Mouse (Mus musculus): ENCODE measurements around the gene Nf1. TPM values are rescaled to one million over a fixed set of nuclear protein-coding genes. Genes with fewer than 3 reads are reported as not detected.

The Nf1 gene
- polyA plus RNA-seq, 1 experiment from 2014 or later, result 7.9 TPM

DNA sequence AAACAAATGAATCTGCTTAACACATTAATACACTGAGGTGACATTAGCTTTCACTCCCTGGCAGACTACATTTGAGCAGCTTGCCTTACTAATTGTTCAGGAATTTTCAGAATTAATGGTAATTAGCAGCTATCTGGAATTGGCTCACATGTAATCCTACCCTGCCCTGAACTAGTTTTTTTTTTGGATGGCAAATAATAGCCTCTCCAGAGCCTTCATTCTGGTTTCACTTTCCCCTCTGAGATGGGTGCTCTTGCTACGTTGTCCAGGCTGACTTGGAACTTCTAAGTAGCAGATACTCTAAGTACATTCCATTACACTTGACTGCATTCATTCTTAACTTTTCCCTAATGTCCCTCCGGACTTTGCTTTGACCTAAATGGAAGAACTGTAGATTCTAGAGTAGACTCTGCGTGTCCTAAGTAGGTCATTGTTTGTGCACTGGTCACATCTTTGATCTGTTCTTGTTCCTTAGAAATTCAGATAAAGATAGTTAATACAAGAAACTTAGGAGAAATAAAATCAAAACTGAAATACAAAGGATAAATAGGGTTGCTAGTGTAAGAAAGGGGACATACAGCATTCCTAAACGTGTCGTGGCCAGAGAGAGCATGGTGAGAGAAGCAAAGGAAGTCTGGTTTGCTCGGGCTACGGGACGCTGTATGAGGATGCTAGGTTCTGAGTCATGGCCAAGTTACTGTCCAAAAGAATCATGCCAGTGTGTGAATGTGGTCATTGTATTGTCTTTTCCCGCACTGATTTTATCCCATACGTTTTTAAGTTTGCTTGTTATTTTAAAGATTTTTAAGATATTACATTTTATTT lies 155.7 kb downstream of the Nf1 start:
- H3K4me1 ChIP-seq, result no peaks in the 10 kb centered on the region
- no peak overlapping the region for H3K9ac ChIP-seq
- WGBS, result 84% methylated on average over 10 of the region's 10 CpGs
- H3K4me3 ChIP-seq, result no peak overlapping the region
- ATAC-seq (ENCODE audit: low FRiP score, low read depth), result no peak
- H3K4me2 ChIP-seq (replicated peaks), result no peak overlapping the region
- no peak overlapping the region for H3K27ac ChIP-seq
- H3K9me3 ChIP-seq, result no peaks in the 10 kb centered on the region
- H3K27me3 ChIP-seq, result no peaks in the 10 kb centered on the region
- peaks cover 11% of the 10 kb centered on the region for H3K36me3 ChIP-seq

DNA sequence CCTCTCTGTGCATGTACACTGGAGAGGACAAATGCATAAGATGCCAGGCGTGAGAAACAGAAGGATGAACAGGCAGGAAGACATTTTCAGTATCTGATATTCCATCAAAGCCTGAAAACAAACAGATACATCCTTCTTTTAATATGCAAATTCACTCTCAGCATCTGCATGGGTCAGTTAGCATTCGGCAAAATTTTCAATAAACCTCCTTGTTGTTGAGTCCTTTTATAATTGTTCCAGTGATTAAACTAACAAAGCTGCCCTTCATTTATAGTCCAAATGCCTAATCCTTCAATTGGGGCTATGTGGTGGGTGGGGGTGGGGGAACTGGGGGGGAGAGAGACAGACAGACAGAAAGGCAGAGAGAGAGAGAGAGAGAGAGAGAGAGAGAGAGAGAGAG lies 163.4 kb downstream of the Nf1 start:
- no peak overlapping the region for H3K4me3 ChIP-seq
- H3K9ac ChIP-seq, result no peak overlapping the region
- no peaks in the 10 kb centered on the region for H3K36me3 ChIP-seq
- 77% methylated on average over 2 of the region's 2 CpGs for WGBS
- H3K4me1 ChIP-seq, result no peaks in the 10 kb centered on the region
- H3K4me2 ChIP-seq (replicated peaks), result no peak overlapping the region
- H3K9me3 ChIP-seq, result no peaks in the 10 kb centered on the region
- ATAC-seq (ENCODE audit: low FRiP score, low read depth), result no peak
- no peak overlapping the region for H3K27ac ChIP-seq
- H3K27me3 ChIP-seq, result no peaks in the 10 kb centered on the region

DNA sequence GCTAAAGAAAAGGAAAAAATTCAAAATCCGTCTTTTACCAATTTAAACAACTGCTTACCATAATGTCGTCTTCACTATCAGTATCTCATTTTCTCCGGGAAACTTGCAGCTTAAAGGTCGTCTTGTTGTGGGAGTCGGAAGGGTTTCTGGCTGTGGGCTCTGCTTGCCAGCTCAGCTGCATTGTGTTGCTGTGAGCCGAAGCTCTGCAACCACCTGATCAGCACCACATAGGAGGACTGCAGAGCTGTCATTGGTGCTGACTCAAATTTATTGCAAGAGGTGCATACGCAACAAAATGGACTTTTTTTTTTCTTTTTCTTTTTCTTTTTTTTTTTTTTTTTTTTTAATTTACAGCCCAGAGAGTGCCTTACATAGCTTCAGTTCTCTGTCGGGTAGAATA lies 164.4 kb downstream of the Nf1 start, which contains the start of gene Omg:
Gene Omg, minus strand, starts transcription at position 240 of the 400 bp plus-strand sequence.
- Histone ChIP-seq H3K4me3 (no peak within 1 kb of the TSS), H3K27ac (no peak within 1 kb of the TSS), H3K36me3 (no peaks in the 10 kb centered on the region), H3K9ac (no peak within 1 kb of the TSS), H3K27me3 (no peaks in the 10 kb centered on the region), H3K4me1 (no peaks in the 10 kb centered on the region), H3K9me3 (no peaks in the 10 kb centered on the region), H3K4me2 (replicated peaks) (no peak within 1 kb of the TSS)
- ATAC-seq (ENCODE audit: low FRiP score, low read depth), result no peak
- 57% methylated on average over 8 of the region's 8 CpGs for WGBS

DNA sequence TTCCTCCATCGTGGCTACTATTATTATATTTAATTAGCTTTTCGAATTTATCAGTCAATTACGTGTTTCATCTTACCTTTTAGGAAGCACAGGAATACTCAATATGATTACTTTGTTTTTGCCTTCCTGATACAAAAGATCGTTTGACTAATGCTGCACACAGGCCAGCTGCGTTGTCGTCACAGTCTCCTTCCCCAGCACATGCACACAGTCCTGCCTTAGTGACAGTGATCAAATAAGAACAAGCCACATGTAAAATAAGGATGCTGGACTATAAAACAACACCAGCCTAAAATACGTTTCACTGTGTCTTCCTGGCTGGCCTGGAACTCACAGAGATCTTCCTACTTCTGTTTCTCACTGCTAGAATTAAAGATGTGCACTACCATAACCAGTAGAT lies 165.0 kb downstream of the Nf1 start:
- Histone ChIP-seq H3K9me3 (no peaks in the 10 kb centered on the region), H3K27ac (no peak overlapping the region), H3K4me1 (no peaks in the 10 kb centered on the region), H3K4me2 (replicated peaks) (no peak overlapping the region), H3K27me3 (no peaks in the 10 kb centered on the region), H3K36me3 (no peaks in the 10 kb centered on the region), H3K4me3 (no peak overlapping the region), H3K9ac (no peak overlapping the region)
- WGBS, result 84% methylated on average over 7 of the region's 7 CpGs
- no peak for ATAC-seq (ENCODE audit: low FRiP score, low read depth)

DNA sequence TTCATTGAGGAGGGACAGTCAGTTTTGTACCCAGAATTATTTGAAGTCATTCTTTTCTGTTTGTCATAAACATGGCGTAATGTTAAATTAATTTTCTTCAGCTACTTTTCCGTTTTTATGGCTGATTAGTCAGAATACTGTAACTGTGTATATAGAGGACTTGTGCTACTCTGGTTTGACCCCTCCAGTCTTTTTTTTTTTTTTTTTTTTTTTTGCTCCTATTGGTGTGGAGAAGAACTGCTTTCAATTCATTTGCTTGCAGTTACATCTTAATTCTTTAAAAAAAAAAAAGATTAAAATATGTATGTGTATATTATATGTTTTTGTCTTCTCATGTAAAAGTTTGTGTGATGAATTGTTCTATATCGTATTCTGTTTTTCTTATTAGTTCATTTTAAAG lies 172.5 kb downstream of the Nf1 start:
- Histone ChIP-seq H3K27ac (no peak overlapping the region), H3K9me3 (no peaks in the 10 kb centered on the region)
- 94% methylated on average over 3 of the region's 3 CpGs for WGBS

DNA sequence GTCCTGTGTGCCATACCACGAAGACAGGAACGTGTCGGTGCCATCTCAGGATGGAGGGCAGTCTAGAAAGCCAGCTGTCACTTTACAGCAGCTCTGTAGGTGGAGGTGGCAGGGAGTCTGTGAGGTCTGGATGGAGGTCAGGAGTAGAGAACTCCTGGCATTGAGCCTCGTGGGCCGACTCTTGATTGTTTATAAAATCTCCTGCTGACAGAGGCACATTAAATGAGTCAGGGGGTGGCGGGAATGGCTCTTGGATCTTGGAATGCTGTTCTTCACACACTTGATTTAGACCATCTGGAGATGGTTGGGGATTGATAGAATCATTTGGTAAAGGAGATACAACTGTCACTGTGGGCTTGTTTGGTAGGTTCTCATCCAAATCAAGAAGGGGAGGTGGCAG lies 175.8 kb downstream of the Nf1 start:
- Histone ChIP-seq H3K9me3 (no peaks in the 10 kb centered on the region), H3K36me3 (no peaks in the 10 kb centered on the region), H3K9ac (no peak overlapping the region), H3K4me1 (no peaks in the 10 kb centered on the region), H3K27me3 (no peaks in the 10 kb centered on the region), H3K27ac (no peak overlapping the region), H3K4me3 (no peak overlapping the region), H3K4me2 (replicated peaks) (no peak overlapping the region)
- ATAC-seq (ENCODE audit: low FRiP score, low read depth), result no peak
- WGBS, result 68% methylated on average over 6 of the region's 6 CpGs

More for the DNA sequence above, 172.5 kb downstream of the Nf1 start:
- no peak overlapping the region for H3K4me3 ChIP-seq
- no peaks in the 10 kb centered on the region for H3K27me3 ChIP-seq
- H3K4me2 ChIP-seq (replicated peaks), result no peak overlapping the region
- no peaks in the 10 kb centered on the region for H3K36me3 ChIP-seq
- no peak for ATAC-seq (ENCODE audit: low FRiP score, low read depth)
- H3K9ac ChIP-seq, result no peak overlapping the region
- H3K4me1 ChIP-seq, result no peaks in the 10 kb centered on the region

DNA sequence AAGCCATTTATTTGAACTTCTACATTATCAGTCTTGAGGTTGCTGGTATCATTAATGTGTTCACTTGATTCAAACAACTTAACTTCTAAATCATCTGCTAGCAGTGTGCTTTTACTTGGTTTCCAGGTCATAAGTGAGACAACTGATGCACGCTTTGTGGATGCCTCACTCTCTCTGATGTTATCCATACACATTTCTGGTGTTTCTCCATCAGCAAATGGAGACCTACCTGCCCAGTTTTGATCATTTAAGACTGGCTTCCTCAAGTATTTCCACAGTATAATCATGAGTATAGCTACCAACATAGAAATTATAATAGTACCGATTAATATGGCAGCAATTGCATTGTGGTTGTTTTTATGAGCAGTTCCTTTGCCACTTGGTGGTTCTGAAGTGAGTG lies 176.3 kb downstream of the Nf1 start:
- Histone ChIP-seq H3K27me3 (no peaks in the 10 kb centered on the region), H3K9me3 (no peaks in the 10 kb centered on the region), H3K4me2 (replicated peaks) (no peak overlapping the region), H3K4me1 (no peaks in the 10 kb centered on the region), H3K4me3 (no peak overlapping the region), H3K27ac (no peak overlapping the region), H3K9ac (no peak overlapping the region), H3K36me3 (no peaks in the 10 kb centered on the region)
- no peak for ATAC-seq (ENCODE audit: low FRiP score, low read depth)
- 96% methylated on average over 2 of the region's 2 CpGs for WGBS

DNA sequence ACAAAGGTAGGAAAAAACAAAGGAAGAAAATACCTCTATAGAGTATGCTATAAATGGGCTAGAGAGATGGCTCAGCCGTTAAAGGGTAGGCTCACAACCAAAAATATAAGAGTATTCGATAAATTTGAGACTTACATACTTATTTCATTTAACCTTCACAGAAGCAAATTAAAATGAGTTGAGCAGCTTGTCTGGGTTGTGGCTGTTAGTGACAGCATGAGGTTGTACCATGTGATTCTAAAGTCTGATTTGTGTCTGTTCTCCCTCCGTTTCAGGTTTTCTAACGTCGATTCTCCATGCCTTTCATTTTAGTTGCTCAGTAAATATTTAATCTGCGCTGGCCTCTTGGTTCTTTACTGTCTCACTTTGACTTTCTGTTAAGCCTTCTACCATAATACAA lies 179.8 kb downstream of the Nf1 start:
- Histone ChIP-seq H3K27me3 (no peaks in the 10 kb centered on the region), H3K36me3 (peaks cover 4% of the 10 kb centered on the region; the same call in 1 of the 2 replicates), H3K9ac (no peak overlapping the region), H3K9me3 (no peaks in the 10 kb centered on the region), H3K27ac (no peak overlapping the region), H3K4me3 (no peak overlapping the region), H3K4me2 (replicated peaks) (no peak overlapping the region), H3K4me1 (no peaks in the 10 kb centered on the region)
- ATAC-seq (ENCODE audit: low FRiP score, low read depth), result no peak
- 88% methylated on average over 6 of the region's 6 CpGs for WGBS

DNA sequence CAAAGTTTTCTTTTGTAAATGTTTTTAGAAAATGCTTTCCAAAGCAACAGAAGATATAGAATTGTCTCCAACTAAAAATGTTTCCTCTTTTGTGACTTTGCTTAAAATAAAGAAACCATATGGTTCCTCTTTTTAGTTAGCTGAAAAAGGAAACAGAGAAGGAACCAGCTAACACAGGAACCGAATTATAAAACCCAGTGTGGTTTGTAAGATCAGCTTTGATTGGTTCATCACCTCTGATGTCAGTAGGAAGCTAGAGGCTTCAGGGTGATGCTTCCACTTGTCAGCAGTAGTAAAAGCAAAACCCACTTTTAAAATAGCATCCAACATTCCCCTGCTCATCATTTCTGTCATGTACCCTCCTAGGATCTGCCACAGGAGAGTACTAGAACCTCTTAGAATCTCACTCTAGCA lies 180.4 kb downstream of the Nf1 start:
- WGBS, result 75% methylated on average over 1 of the region's 1 CpGs
- H3K27me3 ChIP-seq, result no peaks in the 10 kb centered on the region
- no peak for ATAC-seq (ENCODE audit: low FRiP score, low read depth)
- H3K36me3 ChIP-seq, result peaks cover 5% of the 10 kb centered on the region; the same call in 1 of the 2 replicates
- no peak overlapping the region for H3K9ac ChIP-seq
- no peak overlapping the region for H3K27ac ChIP-seq
- H3K4me3 ChIP-seq, result no peak overlapping the region
- H3K4me2 ChIP-seq (replicated peaks), result no peak overlapping the region
- H3K9me3 ChIP-seq, result no peaks in the 10 kb centered on the region
- H3K4me1 ChIP-seq, result no peaks in the 10 kb centered on the region

DNA sequence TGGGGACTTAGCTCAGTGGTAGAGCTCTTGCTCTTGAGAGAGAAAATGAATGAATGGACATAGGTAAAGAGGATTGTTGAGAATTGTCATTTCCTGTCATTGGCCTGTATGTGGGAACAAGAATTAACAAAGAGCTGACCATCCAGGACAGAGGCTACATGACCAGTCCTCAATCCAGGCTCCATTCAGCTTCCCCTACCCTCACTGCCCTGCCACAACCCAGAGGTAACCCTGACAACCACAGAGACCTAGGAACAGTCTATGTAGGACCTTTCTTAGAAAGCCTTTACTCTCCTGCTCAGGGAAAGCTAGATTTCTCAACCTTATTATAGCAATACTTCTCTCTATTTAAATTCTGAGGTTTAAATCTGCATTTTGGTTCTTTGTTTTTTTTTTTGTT lies 181.3 kb downstream of the Nf1 start:
- H3K27me3 ChIP-seq, result no peaks in the 10 kb centered on the region
- H3K27ac ChIP-seq, result no peak overlapping the region
- no peaks in the 10 kb centered on the region for H3K4me1 ChIP-seq
- H3K9ac ChIP-seq, result no peak overlapping the region
- no peak overlapping the region for H3K4me2 ChIP-seq (replicated peaks)
- no peak for ATAC-seq (ENCODE audit: low FRiP score, low read depth)
- no peak overlapping the region for H3K4me3 ChIP-seq
- H3K9me3 ChIP-seq, result no peaks in the 10 kb centered on the region
- H3K36me3 ChIP-seq, result peaks cover 11% of the 10 kb centered on the region; the same call in 1 of the 2 replicates

DNA sequence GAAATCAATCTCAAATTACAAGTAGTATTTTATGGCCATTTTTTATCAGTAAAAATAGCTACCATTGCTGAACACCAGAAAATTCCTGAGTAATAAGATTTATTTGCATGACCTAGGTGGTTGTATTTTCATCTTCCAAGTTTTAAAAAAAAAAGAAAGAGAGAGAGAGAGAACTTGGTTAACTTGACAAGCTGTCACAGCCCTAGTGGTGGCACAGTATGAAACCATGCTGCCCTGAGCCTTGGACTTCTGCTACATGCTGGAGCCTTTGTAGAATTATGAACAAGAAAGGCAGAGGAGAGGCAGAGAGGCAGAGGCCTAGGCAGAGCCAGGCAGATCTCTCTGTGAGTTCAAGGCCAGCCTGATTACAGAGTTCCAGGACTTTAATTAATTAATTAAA lies 182.4 kb downstream of the Nf1 start:
- no peaks in the 10 kb centered on the region for H3K9me3 ChIP-seq
- H3K27ac ChIP-seq, result no peak overlapping the region
- no peak overlapping the region for H3K4me2 ChIP-seq (replicated peaks)
- ATAC-seq (ENCODE audit: low FRiP score, low read depth), result no peak
- no peaks in the 10 kb centered on the region for H3K4me1 ChIP-seq
- peaks cover 14% of the 10 kb centered on the region for H3K36me3 ChIP-seq
- no peak overlapping the region for H3K4me3 ChIP-seq
- no peaks in the 10 kb centered on the region for H3K27me3 ChIP-seq
- H3K9ac ChIP-seq, result no peak overlapping the region

DNA sequence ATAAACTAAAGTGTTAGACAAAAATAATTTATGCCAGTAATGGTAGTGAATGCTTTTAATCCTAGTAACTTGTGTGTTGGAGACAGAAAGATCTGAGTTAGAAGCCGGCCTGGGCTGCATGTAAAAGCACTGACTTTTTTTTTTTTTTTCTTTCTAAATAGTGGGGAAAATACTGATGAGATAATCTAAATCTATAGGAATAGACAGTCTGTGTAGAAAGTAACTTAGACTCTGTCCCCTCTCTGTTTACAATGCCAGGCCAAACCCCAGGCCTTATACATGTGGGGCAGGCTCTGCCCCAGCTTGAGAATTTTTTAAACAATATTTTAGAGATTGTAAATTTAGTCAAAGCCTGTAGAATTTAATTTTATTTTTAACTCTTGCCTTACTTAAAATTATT lies 183.5 kb downstream of the Nf1 start:
- no peak overlapping the region for H3K4me2 ChIP-seq (replicated peaks)
- peaks cover 19% of the 10 kb centered on the region for H3K36me3 ChIP-seq
- H3K4me1 ChIP-seq, result no peaks in the 10 kb centered on the region
- H3K27ac ChIP-seq, result no peak overlapping the region
- no peak for ATAC-seq (ENCODE audit: low FRiP score, low read depth)
- H3K9ac ChIP-seq, result no peak overlapping the region
- H3K4me3 ChIP-seq, result no peak overlapping the region
- WGBS, result 79% methylated on average over 1 of the region's 1 CpGs
- no peaks in the 10 kb centered on the region for H3K9me3 ChIP-seq
- no peaks in the 10 kb centered on the region for H3K27me3 ChIP-seq

Data from limb, embryonic 13.5 days (tissue).